Mouse (Mus musculus) cerebellum, adult 2 months (tissue): Measurements from ENCODE around the gene Slc39a10.
"Not testable (repeated sequence)": the region's sequence is repeated elsewhere in the genome, so short reads cannot be mapped to it uniquely, and the experiment has no call there.

Experiments
- CTCF ChIP-seq: fragments of 200-500 bp; IDR thresholded peaks from 2 replicates; pipeline ENCODE4 v1.5.1; 2011; ENCODE audit warnings: low read depth, mild to moderate bottlenecking, control low read depth, low read length, moderate library complexity, borderline replicate concordance; ENCODE audit not compliant: insufficient read depth
- POLR2A ChIP-seq: fragments of 200-500 bp; IDR thresholded peaks from 2 replicates; pipeline ENCODE4 v1.6.1; 2011; ENCODE audit warnings: low read length, control low read depth, borderline replicate concordance; ENCODE audit not compliant: insufficient read depth

GRCm38 (mm10) chr1:46769318-46769717 is 123.3 kb downstream of the Slc39a10 start:
- not testable (repeated sequence) for TF ChIP-seq CTCF, POLR2A
